ENCODE assay signal across 8 mouse cellular contexts in genomic region chr12:78911707-78912417, GRCm38 (mm10). TPM values are rescaled to one million over a fixed set of nuclear protein-coding genes. Genes with fewer than 3 reads are reported as not detected.
DNase-seq lines count a peak whose midpoint lies in the region; ATAC-seq and TF ChIP-seq lines count a peak whose summit lies in the region.

No protein-coding gene starts in this region.

- ATAC-seq in heart, embryonic 16.5 days (replicated peaks; ENCODE audit: extremely low read depth, insufficient read depth, low FRiP score): peak; percentile 45; the same call in 1 of the 2 replicates

- peak overlapping the region; percentile 17 for H3K4me3 ChIP-seq in embryonic fibroblast, embryonic 13.5 days (ENCODE audit: insufficient read depth, low read length)
- H3K4me3 ChIP-seq in heart, embryonic 16.5 days (ENCODE audit: low read length): peak overlapping the region; percentile 55
- H3K4me3 ChIP-seq in macrophage (ENCODE audit: inconsistent target): peak overlapping the region; percentile 3; the same call in 1 of the 2 replicates

- peaks cover 6% of the 10 kb centered on the region for H3K4me1 ChIP-seq in embryonic fibroblast, embryonic 13.5 days (ENCODE audit: control insufficient read depth, insufficient read depth, low read length)
- H3K4me1 ChIP-seq in heart, embryonic 16.5 days (ENCODE audit: control insufficient read depth, insufficient read depth, low read length): peaks cover 15% of the 10 kb centered on the region

- H3K9ac ChIP-seq in heart, embryonic 16.5 days (ENCODE audit: low read length): peak overlapping the region; percentile 64

- peak overlapping the region; percentile 87 for H3K4me2 ChIP-seq in heart, embryonic 16.5 days (ENCODE audit: low read depth, low read length)

- H3K27ac ChIP-seq in embryonic fibroblast, embryonic 13.5 days (ENCODE audit: insufficient read depth, low read length): peak overlapping the region; percentile 20; the same call in 1 of the 2 replicates
- no peak overlapping the region for H3K27ac ChIP-seq in heart, embryonic 16.5 days (ENCODE audit: low read length)
- H3K27ac ChIP-seq in macrophage: no peak overlapping the region

- TF ChIP-seq CTCF in embryonic fibroblast, embryonic 13.5 days (IDR thresholded peaks at IDR 0.05; ENCODE audit: borderline replicate concordance, insufficient read depth, low read length): no peak

- H3K79me2 ChIP-seq in macrophage (ENCODE audit: inconsistent target): no peaks in the 10 kb centered on the region

- peaks cover 8% of the 10 kb centered on the region for H3K9me3 ChIP-seq in heart, embryonic 16.5 days (replicated peaks; ENCODE audit: control insufficient read depth, low read length)

- peak; percentile 64 for TF ChIP-seq POLR2A in embryonic fibroblast, embryonic 13.5 days (IDR thresholded peaks at IDR 0.05; ENCODE audit: low read depth, low read length)

- peak; percentile 63 for DNase-seq in right cerebral cortex, adult 18-20 months
- DNase-seq in right cerebral cortex, postnatal 4 days: no peak
- DNase-seq in kidney, postnatal 25 days: peak; percentile 37 to 65
- peak; percentile 67 to 81 for DNase-seq in spleen, postnatal 10 days (ENCODE audit: low spot score in 2 of 2)
- no peak for DNase-seq in natural killer cell, adult 2 months (ENCODE audit: low spot score in 2 of 2)

- no peaks in the 10 kb centered on the region for H3K36me3 ChIP-seq in heart, embryonic 16.5 days (ENCODE audit: control insufficient read depth, insufficient read depth)
- H3K36me3 ChIP-seq in macrophage (ENCODE audit: inconsistent target): no peaks in the 10 kb centered on the region

- H3K27me3 ChIP-seq in heart, embryonic 16.5 days (ENCODE audit: control insufficient read depth, insufficient read depth, low read length): peaks cover 30% of the 10 kb centered on the region

- WGBS in heart, embryonic 16.5 days: 1% methylated on average over 37 of the region's 37 CpGs
- 6% methylated on average over 37 of the region's 37 CpGs for WGBS in macrophage (ENCODE audit: missing documents)

RNA-seq across cellular contexts. Expression of gene Plek2, which starts 5.1 kb away (rescaled TPM):
- polyA plus RNA-seq in embryonic fibroblast, embryonic 13.5 days (2011; ENCODE audit: insufficient read length, low read depth, missing spikeins): 0.52 TPM in 1 of 2 replicates, not detected in the other
- polyA plus RNA-seq in heart, embryonic 16.5 days (2015; fragmentation: Nextera tagmentation; extraction: Ambion mirVana): 2.3 and 2.4 TPM in 2 replicates
- total RNA-seq in macrophage (2018; cell fraction: chromatin; rRNA removed): under 1 TPM in 1 of 26 experiments, not detected in 25; 0.56 TPM
- under 1 TPM in 2 of 26 experiments, not detected in 24; 0.09 to 0.19 TPM for total RNA-seq in macrophage (2018; cell fraction: cytosol; rRNA removed)
- total RNA-seq in macrophage (2018; cell fraction: nucleus; rRNA removed): not detected
- polyA plus RNA-seq in macrophage (2018): not detected in 3 replicates

RNA-seq across cellular contexts. Expression of gene Eif2s1, which starts 50.2 kb away (rescaled TPM):
- polyA plus RNA-seq in embryonic fibroblast, embryonic 13.5 days (2011; ENCODE audit: insufficient read length, low read depth, missing spikeins): 128 and 135 TPM in 2 replicates
- 153 and 161 TPM in 2 replicates for polyA plus RNA-seq in heart, embryonic 16.5 days (2015; fragmentation: Nextera tagmentation; extraction: Ambion mirVana)
- total RNA-seq in macrophage (2018; cell fraction: chromatin; rRNA removed): 10 to 100 TPM; 14.3 to 61.4 (median 44.4) TPM
- total RNA-seq in macrophage (2018; cell fraction: cytosol; rRNA removed): 10 to 100 TPM; 41.9 to 86.7 (median 50.9) TPM
- 10 to 100 TPM; 19.0 to 69.1 (median 41.2) TPM for total RNA-seq in macrophage (2018; cell fraction: nucleus; rRNA removed)
- 56.0 to 93.1 TPM (median 62.6 TPM) in 3 replicates for polyA plus RNA-seq in macrophage (2018)

RNA-seq across cellular contexts. Expression of gene Atp6v1d, which starts 50.4 kb away (rescaled TPM):
- 78.6 and 87.3 TPM in 2 replicates for polyA plus RNA-seq in embryonic fibroblast, embryonic 13.5 days (2011; ENCODE audit: insufficient read length, low read depth, missing spikeins)
- polyA plus RNA-seq in heart, embryonic 16.5 days (2015; fragmentation: Nextera tagmentation; extraction: Ambion mirVana): 68.0 and 84.8 TPM in 2 replicates
- 100 to 1,000 TPM in 20 of 26 experiments, 10 to 100 TPM in 6; 51.4 to 179 (median 124) TPM for total RNA-seq in macrophage (2018; cell fraction: chromatin; rRNA removed)
- 100 to 1,000 TPM; 105 to 170 (median 150) TPM for total RNA-seq in macrophage (2018; cell fraction: cytosol; rRNA removed)
- total RNA-seq in macrophage (2018; cell fraction: nucleus; rRNA removed): 100 to 1,000 TPM in 23 of 26 experiments, 10 to 100 TPM in 3; 82.2 to 189 (median 123) TPM
- polyA plus RNA-seq in macrophage (2018): 98.6 to 157 TPM (median 145 TPM) in 3 replicates

Comparison
In these comparisons a context has a peak if more than half of its experiments do, and no peak if none do; other contexts are left out.
1. DNase-seq: peak in right cerebral cortex, adult 18-20 months (single experiment), kidney, postnatal 25 days (2 of 2) and spleen, postnatal 10 days (2 of 2); none in right cerebral cortex, postnatal 4 days (single experiment) and natural killer cell, adult 2 months (0 of 2).
2. H3K4me3 ChIP-seq: peak in every context shown above with its lines; median percentile 55 in heart, embryonic 16.5 days; 17 in embryonic fibroblast, embryonic 13.5 days; 3 in macrophage.